In genomic region chr5:148820476-148820875, GRCm38 (mm10) we compare ENCODE assay signal across 8 mouse cellular contexts.
DNase-seq lines count a peak whose midpoint lies in the region; ATAC-seq and TF ChIP-seq lines count a peak whose summit lies in the region.

No protein-coding gene starts in this region.

- H3K9ac ChIP-seq in heart, postnatal 0 days (replicated peaks; ENCODE audit: low read depth, low read length): no peak overlapping the region
- no peak overlapping the region for H3K9ac ChIP-seq in heart, adult 2 months (ENCODE audit: low read depth, low read length)
- peak overlapping the region; percentile 14; the same call in 1 of the 2 replicates for H3K9ac ChIP-seq in forebrain, embryonic 14.5 days (ENCODE audit: low read length)
- H3K9ac ChIP-seq in limb, embryonic 15.5 days: no peak overlapping the region

- peak overlapping the region; percentile 17; the same call in 1 of the 2 replicates for H3K4me2 ChIP-seq in heart, postnatal 0 days (ENCODE audit: low read depth, low read length)
- peak overlapping the region; percentile 40 for H3K4me2 ChIP-seq in forebrain, embryonic 14.5 days (ENCODE audit: low read length)
- peak overlapping the region; percentile 8; the same call in 1 of the 2 replicates for H3K4me2 ChIP-seq in limb, embryonic 15.5 days

- no peaks in the 10 kb centered on the region for H3K36me3 ChIP-seq in heart, postnatal 0 days (replicated peaks; ENCODE audit: control insufficient read depth, insufficient read depth, low read length)
- H3K36me3 ChIP-seq in heart, adult 2 months (ENCODE audit: control insufficient read depth, insufficient read depth, low read length): no peaks in the 10 kb centered on the region
- H3K36me3 ChIP-seq in forebrain, embryonic 14.5 days (ENCODE audit: control insufficient read depth, insufficient read depth, low read length): no peaks in the 10 kb centered on the region
- H3K36me3 ChIP-seq in limb, embryonic 15.5 days: no peaks in the 10 kb centered on the region
- no peaks in the 10 kb centered on the region for H3K36me3 ChIP-seq in splenic B cell, adult 2 months (ENCODE audit: control insufficient read depth, insufficient read depth, low read length, poor library complexity, severe bottlenecking)

- no peaks in the 10 kb centered on the region for H3K27me3 ChIP-seq in heart, postnatal 0 days (ENCODE audit: control insufficient read depth, insufficient read depth, low read length)
- no peaks in the 10 kb centered on the region for H3K27me3 ChIP-seq in heart, adult 2 months (ENCODE audit: control insufficient read depth, insufficient read depth, low read length)
- H3K27me3 ChIP-seq in forebrain, embryonic 14.5 days (replicated peaks; ENCODE audit: control insufficient read depth, insufficient read depth, low read length): no peaks in the 10 kb centered on the region
- H3K27me3 ChIP-seq in limb, embryonic 15.5 days: peaks cover 25% of the 10 kb centered on the region
- no peaks in the 10 kb centered on the region for H3K27me3 ChIP-seq in splenic B cell, adult 2 months (ENCODE audit: control insufficient read depth, insufficient read depth, low read length, poor library complexity, severe bottlenecking)

- ATAC-seq in heart, postnatal 0 days (ENCODE audit: insufficient read depth, low read depth): no peak
- ATAC-seq in forebrain, embryonic 14.5 days: peak; percentile 37; the same call in 1 of the 2 replicates
- ATAC-seq in limb, embryonic 15.5 days (ENCODE audit: insufficient number of reproducible peaks, low FRiP score, low TSS enrichment, low read depth): no peak

- no peak for TF ChIP-seq EP300 in heart, postnatal 0 days (IDR thresholded peaks at IDR 0.05; ENCODE audit: low read depth)
- no peak for TF ChIP-seq EP300 in heart, adult 2 months (IDR thresholded peaks at IDR 0.05; ENCODE audit: insufficient read depth, low read depth, low read length)

- no peaks in the 10 kb centered on the region for H3K9me3 ChIP-seq in heart, postnatal 0 days (replicated peaks; ENCODE audit: control insufficient read depth, low read length)
- H3K9me3 ChIP-seq in forebrain, embryonic 14.5 days (replicated peaks; ENCODE audit: control insufficient read depth, low read length): no peaks in the 10 kb centered on the region
- no peaks in the 10 kb centered on the region for H3K9me3 ChIP-seq in limb, embryonic 15.5 days

- H3K4me1 ChIP-seq in heart, postnatal 0 days (ENCODE audit: control insufficient read depth, insufficient read depth): peaks cover 6% of the 10 kb centered on the region
- H3K4me1 ChIP-seq in heart, adult 2 months (ENCODE audit: control insufficient read depth, insufficient read depth, low read length): 0 out of 2 replicates have a peak, but pooled peaks cover 1% of the 10 kb centered on the region
- peaks cover 10% of the 10 kb centered on the region for H3K4me1 ChIP-seq in forebrain, embryonic 14.5 days (ENCODE audit: control insufficient read depth, insufficient read depth, low read length)
- H3K4me1 ChIP-seq in limb, embryonic 15.5 days: peaks cover 9% of the 10 kb centered on the region

- H3K4me3 ChIP-seq in heart, postnatal 0 days (ENCODE audit: low read depth, low read length): no peak overlapping the region
- no peak overlapping the region for H3K4me3 ChIP-seq in heart, adult 2 months
- 0 out of 2 replicates have a peak overlapping the region, but pooled peaks have one; percentile 10 for H3K4me3 ChIP-seq in forebrain, embryonic 14.5 days (ENCODE audit: low read depth, low read length)
- no peak overlapping the region for H3K4me3 ChIP-seq in limb, embryonic 15.5 days

- H3K79me2 ChIP-seq in heart, adult 2 months (replicated peaks; ENCODE audit: control insufficient read depth, insufficient read depth, low read length): no peaks in the 10 kb centered on the region

- no peak overlapping the region for H3K27ac ChIP-seq in heart, postnatal 0 days (ENCODE audit: low read depth)
- H3K27ac ChIP-seq in heart, adult 2 months: no peak overlapping the region
- H3K27ac ChIP-seq in forebrain, embryonic 14.5 days (ENCODE audit: low read depth, low read length): no peak overlapping the region
- H3K27ac ChIP-seq in limb, embryonic 15.5 days: no peak overlapping the region

- intact Hi-C loops in heart, adult 2 months (cut with DNase I): no loop called here

- DNase-seq in heart, postnatal 0 days (ENCODE audit: low spot score): no peak
- DNase-seq in heart, adult 2 months: no peak
- peak; percentile 87 for DNase-seq in MN1 (ENCODE audit: low spot score)
- DNase-seq in forebrain, embryonic 14.5 days (ENCODE audit: low spot score): peak; percentile 55
- peak; percentile 68 for DNase-seq in splenic B cell, adult 2 months (ENCODE audit: low read depth, low spot score)
- DNase-seq in layer of hippocampus, adult 11-12 months (ENCODE audit: low spot score): no peak
- no peak for DNase-seq in yolk sac, embryonic 10.5 days (ENCODE audit: low spot score)

- TF ChIP-seq CTCF in heart, postnatal 0 days (IDR thresholded peaks at IDR 0.05; ENCODE audit: low read depth): no peak
- no peak for TF ChIP-seq CTCF in heart, adult 2 months (IDR thresholded peaks at IDR 0.05)

- no peak for TF ChIP-seq POLR2A in heart, adult 2 months (IDR thresholded peaks at IDR 0.05; ENCODE audit: insufficient read depth, low read depth, low read length)

- WGBS in heart, postnatal 0 days: 23% methylated on average over 20 of the region's 20 CpGs
- 27% methylated on average over 20 of the region's 20 CpGs for WGBS in heart, adult 2 months
- WGBS in forebrain, embryonic 14.5 days: 17% methylated on average over 20 of the region's 20 CpGs
- WGBS in limb, embryonic 15.5 days: 9% methylated on average over 20 of the region's 20 CpGs

Comparison
In these comparisons a context has a peak if more than half of its experiments do, and no peak if none do; other contexts are left out.
1. DNase-seq: peak in MN1 (single experiment), forebrain, embryonic 14.5 days (single experiment) and splenic B cell, adult 2 months (single experiment); none in heart, postnatal 0 days (single experiment), heart, adult 2 months (0 of 2), layer of hippocampus, adult 11-12 months (single experiment) and yolk sac, embryonic 10.5 days (single experiment).
2. Peak in every context shown above with its lines, with median percentiles within 50 percentile points of each other: H3K4me2 ChIP-seq.